Mouse (Mus musculus) liver, embryonic 14.5 days (tissue): ENCODE data around the gene Polg2. TPM values are rescaled to one million over a fixed set of nuclear protein-coding genes. Genes with fewer than 3 reads are reported as not detected.

ENCODE experiments used
- ATAC-seq: fragments of 200-750 bp; cut with Nextera tagmentation; 2 replicates; pipeline ENCODE4 v1.8.0; 2017; ENCODE audit warnings: moderate number of reproducible peaks, mild to moderate bottlenecking, moderate library complexity; ENCODE audit not compliant: insufficient read depth
- DNase-seq, 3 experiments: peaks; one replicate each; pipeline ENCODE4 v3.0.0-alpha.2; 2012 to 2013; ENCODE audit warnings: low read depth in 3 of 3, low spot score in 3 of 3
- H3K27ac ChIP-seq: fragments of 300-500 bp; sonication (generic); 2 replicates; pipeline ENCODE4 v1.5.1; 2014; ENCODE audit warnings: moderate library complexity, mild to moderate bottlenecking, control low read depth, inconsistent platforms
- H3K27me3 ChIP-seq: fragments of 300-500 bp; sonication (generic); 2 replicates; pipeline ENCODE4 v1.6.1; 2014; ENCODE audit warnings: mild to moderate bottlenecking, low read length, moderate library complexity; ENCODE audit not compliant: control insufficient read depth, insufficient read depth
- H3K36me3 ChIP-seq: fragments of 300-500 bp; sonication (generic); replicated peaks from 2 replicates; pipeline ENCODE4 v1.6.1; 2014; ENCODE audit warnings: low read depth; ENCODE audit not compliant: control insufficient read depth, insufficient read depth
- H3K4me1 ChIP-seq, 2 experiments: fragments of 200-500 bp in 1 of 2; fragments of 300-500 bp in 1 of 2; sonication (generic) in 1 of 2; replicated peaks; 2 replicates each; pipeline ENCODE4 v1.6.1; 2012 to 2014; ENCODE audit warnings: antibody characterized with exemption in 1 of 2, inconsistent platforms in 1 of 2, low read length in 1 of 2; ENCODE audit not compliant: control insufficient read depth in 2 of 2, insufficient read depth in 2 of 2
- H3K4me2 ChIP-seq: fragments of 300-500 bp; sonication (generic); 2 replicates; pipeline ENCODE4 v1.6.1; 2014; ENCODE audit warnings: low read depth, mild to moderate bottlenecking, control low read depth, moderate library complexity
- H3K4me3 ChIP-seq, 2 experiments: fragments of 200-500 bp in 1 of 2; fragments of 300-500 bp in 1 of 2; sonication (generic) in 1 of 2; 2 replicates each; pipeline ENCODE4 v1.5.1; 2012 to 2014; ENCODE audit warnings: low read depth in 2 of 2, low read length in 2 of 2, mild to moderate bottlenecking in 2 of 2, control low read depth in 1 of 2, inconsistent platforms in 1 of 2, moderate library complexity in 1 of 2; ENCODE audit not compliant: insufficient read depth in 1 of 2
- H3K9ac ChIP-seq: fragments of 300-500 bp; sonication (generic); replicated peaks from 2 replicates; pipeline ENCODE4 v1.6.1; 2014; ENCODE audit warnings: mild to moderate bottlenecking, control low read depth, moderate library complexity
- H3K9me3 ChIP-seq: fragments of 300-500 bp; sonication (generic); 2 replicates; pipeline ENCODE4 v1.6.1; 2016; ENCODE audit warnings: low read length, mixed read lengths; ENCODE audit not compliant: control insufficient read depth
- CTCF ChIP-seq: IDR thresholded peaks from 2 replicates; pipeline ENCODE4 v1.5.1; 2016; ENCODE audit warnings: antibody characterized with exemption, low read depth, control low read depth
- EP300 ChIP-seq: IDR thresholded peaks from 2 replicates; pipeline ENCODE4 v1.6.1; 2016; ENCODE audit warnings: antibody characterized with exemption, low read depth
- WGBS: fragments of 180-500 bp; shearing (Covaris S2); extraction: QIAGEN DNeasy Blood & Tissue Kit; methylation state at CpG from one replicate; pipeline ENCODE4 v1.1.7; 2014; ENCODE audit not compliant: insufficient replicate concordance; 5-methylcytosine and 5-hydroxymethylcytosine counted together
- polyA plus RNA-seq, 2 experiments: library from polyadenylated mRNA; depleted of rRNA in 1 of 2; stranded (reverse) in 1 of 2; unstranded in 1 of 2; fragments of >200 nt; fragmentation: Nextera tagmentation in 1 of 2; extraction: Ambion mirVana in 1 of 2; gene quantifications; 2 replicates each; pipeline versions ENCODE4 v1.2.1 to v1.2.3; 2012 to 2014

The Polg2 gene
- polyA plus RNA-seq, 2 experiments: 3.8 to 4.4 TPM

DNA sequence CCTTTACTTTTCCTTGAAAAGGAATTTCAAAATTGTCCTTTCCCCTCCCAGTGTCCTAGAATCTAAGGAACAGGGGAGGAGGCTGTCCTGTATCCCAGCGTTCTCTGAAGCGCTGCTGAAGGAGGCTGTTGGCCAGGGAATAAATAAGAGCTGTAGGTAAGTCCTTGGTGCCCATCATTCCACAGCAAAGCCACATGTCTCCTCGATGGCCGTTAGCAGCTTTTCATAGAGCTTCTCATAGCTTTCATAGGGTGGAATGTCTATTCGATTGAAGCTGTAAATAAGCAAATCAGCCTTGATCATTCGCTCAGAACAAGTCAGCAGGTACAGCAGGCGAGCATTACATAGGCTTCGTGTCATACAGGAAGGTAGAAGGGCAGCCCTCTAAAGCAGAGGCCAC, 43.2 kb upstream of the Polg2 start:
- no peak for ATAC-seq
- DNase-seq: no peak
- Histone ChIP-seq H3K36me3 (peaks cover 8% of the 10 kb centered on the region), H3K9me3 (no peaks in the 10 kb centered on the region), H3K4me3 (no peak overlapping the region), H3K4me2 (no peak overlapping the region), H3K27me3 (no peaks in the 10 kb centered on the region), H3K4me1 (no peaks in the 10 kb centered on the region), H3K27ac (no peak overlapping the region), H3K9ac (no peak overlapping the region)
- TF ChIP-seq EP300 (no peak), CTCF (no peak)
- 71% methylated on average over 8 of the region's 8 CpGs for WGBS

- no peaks in the 10 kb centered on the region for H3K27me3 ChIP-seq
- H3K4me1 ChIP-seq: no peaks in the 10 kb centered on the region
- no peak overlapping the region for H3K9ac ChIP-seq
- TF ChIP-seq CTCF (no peak), EP300 (no peak)
- no peak overlapping the region for H3K27ac ChIP-seq
- H3K4me3 ChIP-seq: no peak overlapping the region
- H3K9me3 ChIP-seq: no peaks in the 10 kb centered on the region
- H3K36me3 ChIP-seq: peaks cover 16% of the 10 kb centered on the region
- WGBS: 75% methylated on average over 6 of the region's 6 CpGs
- H3K4me2 ChIP-seq: no peak overlapping the region
- no peak for DNase-seq
- no peak for ATAC-seq
Observed at GRCm38 (mm10) chr11:106821397-106821796, 42.1 kb upstream of the Polg2 start.

GRCm38 (mm10) chr11:106820972-106821371, 41.6 kb upstream of the Polg2 start:
- H3K4me3 ChIP-seq: no peak overlapping the region
- 57% methylated on average over 4 of the region's 4 CpGs for WGBS
- no peaks in the 10 kb centered on the region for H3K4me1 ChIP-seq
- ATAC-seq (no peak), DNase-seq (no peak)
- TF ChIP-seq EP300 (no peak), CTCF (no peak)
- no peak overlapping the region for H3K27ac ChIP-seq
- H3K9me3 ChIP-seq: no peaks in the 10 kb centered on the region
- peaks cover 16% of the 10 kb centered on the region for H3K36me3 ChIP-seq
- no peak overlapping the region for H3K4me2 ChIP-seq
- H3K27me3 ChIP-seq: no peaks in the 10 kb centered on the region
- H3K9ac ChIP-seq: no peak overlapping the region

GRCm38 (mm10) chr11:106820252-106820651, 40.9 kb upstream of the Polg2 start:
- Histone ChIP-seq H3K27ac (no peak overlapping the region), H3K4me2 (no peak overlapping the region), H3K9me3 (no peaks in the 10 kb centered on the region), H3K27me3 (no peaks in the 10 kb centered on the region), H3K4me1 (no peaks in the 10 kb centered on the region), H3K36me3 (peaks cover 23% of the 10 kb centered on the region), H3K4me3 (no peak overlapping the region), H3K9ac (no peak overlapping the region)
- no peak for ATAC-seq
- WGBS: 77% methylated on average over 6 of the region's 6 CpGs
- no peak for DNase-seq
- TF ChIP-seq CTCF (no peak), EP300 (no peak)

DNA sequence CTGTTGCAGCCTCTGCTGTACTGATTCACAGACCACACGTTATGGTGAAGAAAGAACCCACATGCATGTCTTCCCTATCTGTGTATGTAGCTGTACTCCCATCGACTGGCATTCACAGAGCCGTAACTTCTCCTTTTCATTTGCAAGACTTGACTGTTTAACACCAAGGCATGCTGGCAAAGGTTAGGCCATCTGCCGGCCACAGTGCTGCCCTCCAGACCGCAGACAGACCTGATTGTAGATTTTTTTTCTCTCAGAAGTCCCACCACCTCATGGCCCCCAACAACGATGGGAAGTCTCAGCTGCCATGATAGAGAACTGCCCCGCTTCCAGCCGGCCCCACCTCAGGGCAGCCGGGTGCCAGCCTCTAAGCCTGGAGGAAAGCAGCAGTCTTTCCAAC, 40.3 kb upstream of the Polg2 start:
- TF ChIP-seq CTCF (no peak), EP300 (no peak)
- Histone ChIP-seq H3K36me3 (peaks cover 25% of the 10 kb centered on the region), H3K4me2 (no peak overlapping the region), H3K4me1 (no peaks in the 10 kb centered on the region), H3K27ac (no peak overlapping the region), H3K4me3 (no peak overlapping the region), H3K27me3 (no peaks in the 10 kb centered on the region), H3K9ac (no peak overlapping the region), H3K9me3 (no peaks in the 10 kb centered on the region)
- ATAC-seq (no peak), DNase-seq (no peak)
- 70% methylated on average over 9 of the region's 9 CpGs for WGBS

DNA sequence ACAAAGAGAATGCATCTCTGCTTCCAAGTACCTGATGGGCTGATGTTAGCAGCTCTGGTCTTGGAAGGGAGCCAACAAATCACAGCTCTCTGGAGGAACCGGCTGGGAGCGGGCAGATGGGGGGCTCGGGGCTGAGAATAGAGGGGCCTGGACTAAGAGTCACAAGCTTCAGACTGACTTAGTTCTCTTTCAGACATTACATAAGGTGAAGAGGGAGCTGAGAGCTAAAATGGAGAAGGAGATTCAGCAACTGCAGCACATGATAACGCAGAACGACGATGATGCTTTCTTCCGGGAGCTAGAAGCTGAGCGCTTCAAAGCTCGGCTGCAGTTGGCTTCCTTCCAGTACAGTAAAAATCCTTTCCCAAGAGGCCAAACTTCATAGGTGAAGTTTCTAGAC, 39.0 kb upstream of the Polg2 start:
- TF ChIP-seq EP300 (no peak), CTCF (no peak)
- no peak for ATAC-seq
- Histone ChIP-seq H3K4me3 (no peak overlapping the region), H3K9ac (no peak overlapping the region), H3K9me3 (no peaks in the 10 kb centered on the region), H3K36me3 (peaks cover 36% of the 10 kb centered on the region), H3K27me3 (no peaks in the 10 kb centered on the region), H3K27ac (no peak overlapping the region), H3K4me2 (no peak overlapping the region), H3K4me1 (no peaks in the 10 kb centered on the region)
- DNase-seq: no peak
- 82% methylated on average over 9 of the region's 9 CpGs for WGBS
